Mouse (Mus musculus): ENCODE measurements around the gene Tspoap1. TPM values are rescaled to one million over a fixed set of nuclear protein-coding genes. Genes with fewer than 3 reads are reported as not detected.
A peak's percentile ranks its signal among the peaks of the same experiment; 100 is the strongest.

The Tspoap1 gene
- total RNA-seq, 2 experiments from 2014 or later: 51.8 to 100 TPM

- no peak for ATAC-seq (replicated peaks; ENCODE audit: poor library complexity, severe bottlenecking)
These were observed 15.4 kb upstream of the Tspoap1 start for GRCm38 (mm10) chr11:87744964-87745363.

GRCm38 (mm10) chr11:87745632-87746555 lies 14.4 kb upstream of the Tspoap1 start:
- ATAC-seq (replicated peaks; ENCODE audit: poor library complexity, severe bottlenecking): no peak

GRCm38 (mm10) chr11:87747312-87747711 lies 13.0 kb upstream of the Tspoap1 start:
- ATAC-seq (replicated peaks; ENCODE audit: poor library complexity, severe bottlenecking): no peak

GRCm38 (mm10) chr11:87747716-87748115 lies 12.6 kb upstream of the Tspoap1 start:
- no peak for ATAC-seq (replicated peaks; ENCODE audit: poor library complexity, severe bottlenecking)

- ATAC-seq (replicated peaks; ENCODE audit: poor library complexity, severe bottlenecking): peak; percentile 49
These were observed 11.9 kb upstream of the Tspoap1 start for GRCm38 (mm10) chr11:87748132-87749119.

- peak; percentile 68 for ATAC-seq (replicated peaks; ENCODE audit: poor library complexity, severe bottlenecking)
These were observed 10.9 kb upstream of the Tspoap1 start for GRCm38 (mm10) chr11:87749192-87750042.

GRCm38 (mm10) chr11:87750043-87750421 lies 10.3 kb upstream of the Tspoap1 start:
- ATAC-seq (replicated peaks; ENCODE audit: poor library complexity, severe bottlenecking): no peak

- no peak for ATAC-seq (replicated peaks; ENCODE audit: poor library complexity, severe bottlenecking)
These were observed 9.8 kb upstream of the Tspoap1 start for GRCm38 (mm10) chr11:87750521-87750920.

GRCm38 (mm10) chr11:87751031-87751430 lies 9.3 kb upstream of the Tspoap1 start:
- peak; percentile 6; the same call in 1 of the 2 replicates for ATAC-seq (replicated peaks; ENCODE audit: poor library complexity, severe bottlenecking)

- peak; percentile 5 for ATAC-seq (replicated peaks; ENCODE audit: poor library complexity, severe bottlenecking)
These were observed 8.8 kb upstream of the Tspoap1 start for GRCm38 (mm10) chr11:87751491-87751966.

- ATAC-seq (replicated peaks; ENCODE audit: poor library complexity, severe bottlenecking): no peak
These were observed 8.0 kb upstream of the Tspoap1 start for GRCm38 (mm10) chr11:87752307-87752706.

- ATAC-seq (replicated peaks; ENCODE audit: poor library complexity, severe bottlenecking): no peak
These were observed 7.1 kb upstream of the Tspoap1 start for GRCm38 (mm10) chr11:87753255-87753654.

GRCm38 (mm10) chr11:87753891-87754501 lies 6.3 kb upstream of the Tspoap1 start:
- no peak for ATAC-seq (replicated peaks; ENCODE audit: poor library complexity, severe bottlenecking)

- no peak for ATAC-seq (replicated peaks; ENCODE audit: poor library complexity, severe bottlenecking)
These were observed 5.7 kb upstream of the Tspoap1 start for GRCm38 (mm10) chr11:87754603-87755002.

GRCm38 (mm10) chr11:87755360-87756017 lies 4.9 kb upstream of the Tspoap1 start:
- peak; percentile 40 for ATAC-seq (replicated peaks; ENCODE audit: poor library complexity, severe bottlenecking)

GRCm38 (mm10) chr11:87756251-87756820 lies 4.0 kb upstream of the Tspoap1 start:
- peak; percentile 18 for ATAC-seq (replicated peaks; ENCODE audit: poor library complexity, severe bottlenecking)

GRCm38 (mm10) chr11:87757001-87757954 lies 3.1 kb upstream of the Tspoap1 start:
- ATAC-seq (replicated peaks; ENCODE audit: poor library complexity, severe bottlenecking): no peak
